Mouse (Mus musculus) brain, embryonic 14.5 days (tissue): ENCODE results near the gene Vwf. TPM values are rescaled to one million over a fixed set of nuclear protein-coding genes. Genes with fewer than 3 reads are reported as not detected.

Experiments used
- DNase-seq: peaks from one replicate; pipeline ENCODE4 v3.0.0-alpha.2; 2011; ENCODE audit warnings: low read depth
- CTCF ChIP-seq: fragments of 200-500 bp; IDR thresholded peaks from 2 replicates; pipeline ENCODE4 v1.5.1; 2012; ENCODE audit warnings: inconsistent platforms, mild to moderate bottlenecking, moderate library complexity, borderline replicate concordance; ENCODE audit not compliant: insufficient read depth, insufficient read length; ENCODE audit errors: extremely low read depth
- POLR2A ChIP-seq: fragments of 200-500 bp; IDR thresholded peaks from 2 replicates; pipeline ENCODE4 v1.6.1; 2012; ENCODE audit warnings: mild to moderate bottlenecking, inconsistent platforms, borderline replicate concordance; ENCODE audit not compliant: poor library complexity, insufficient read depth, insufficient read length, severe bottlenecking; ENCODE audit errors: extremely low read depth
- polyA plus RNA-seq: library from polyadenylated mRNA; depleted of rRNA; stranded (reverse); fragments of >200 nt; gene quantifications from 2 replicates; pipeline ENCODE4 v1.2.3, GENCODE M21; 2012

Vwf gene
- polyA plus RNA-seq, 1 experiment = 18.9 TPM

DNA sequence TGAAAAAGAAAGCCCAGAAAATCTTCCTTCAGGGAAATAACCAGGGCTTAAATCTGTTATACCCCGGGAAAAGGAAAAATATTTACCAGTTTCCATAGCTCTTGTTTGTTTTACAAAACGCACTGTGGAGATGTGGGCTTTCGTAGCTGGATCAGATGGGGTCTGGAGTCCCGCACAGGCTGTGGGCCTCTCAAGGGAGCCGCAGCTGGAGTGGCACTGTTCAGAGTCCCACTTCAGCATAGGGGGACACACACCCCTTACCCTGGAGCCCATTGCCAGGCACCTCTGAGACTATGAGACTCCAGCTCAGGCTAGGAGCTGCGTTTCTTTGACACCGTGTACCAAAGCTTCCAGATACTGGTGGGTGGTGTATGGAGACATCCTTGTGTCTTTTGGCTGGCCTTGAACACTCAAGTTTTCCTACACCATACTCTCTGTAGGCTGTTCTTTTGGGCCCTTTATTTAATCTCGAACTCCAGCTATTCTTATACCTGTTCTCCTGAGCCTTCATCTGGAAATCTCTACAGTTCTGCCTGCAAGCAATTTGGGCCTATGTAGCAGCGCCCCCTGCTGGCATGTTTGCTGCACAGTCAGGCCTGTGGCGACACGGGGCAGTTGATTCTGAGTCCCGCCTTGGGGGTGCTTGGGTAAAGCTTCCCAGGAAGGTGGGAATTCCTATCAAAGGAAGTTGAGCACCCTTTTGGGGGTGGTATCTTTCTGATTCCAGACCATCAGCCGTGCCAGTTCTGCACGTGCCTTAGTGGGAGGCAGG, 114.7 kb downstream of the Vwf start:
- peak; percentile 88 for TF ChIP-seq CTCF
- no peak for TF ChIP-seq POLR2A
- DNase-seq = peak; percentile 79

DNA sequence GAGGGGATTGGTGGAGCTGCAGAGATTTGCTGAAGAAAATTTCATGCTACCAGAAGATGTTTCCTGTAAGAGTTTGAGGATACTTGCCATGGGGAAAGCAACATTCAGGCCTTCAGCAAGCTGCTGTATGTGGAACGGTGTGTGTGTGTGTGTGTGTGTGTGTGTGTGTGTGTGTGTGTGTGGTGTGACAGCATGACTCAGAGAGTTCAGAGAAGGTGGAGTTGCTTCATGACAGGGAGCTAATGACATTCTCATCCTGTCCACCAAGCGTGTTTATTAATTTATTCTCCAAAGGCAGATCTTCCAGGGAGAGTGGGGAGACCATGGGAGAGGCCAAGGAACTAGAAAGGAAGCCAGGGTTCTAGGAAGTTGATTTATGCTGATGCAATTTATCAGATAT, 117.3 kb downstream of the Vwf start:
- TF ChIP-seq CTCF (no peak), POLR2A (no peak)
- no peak for DNase-seq

DNA sequence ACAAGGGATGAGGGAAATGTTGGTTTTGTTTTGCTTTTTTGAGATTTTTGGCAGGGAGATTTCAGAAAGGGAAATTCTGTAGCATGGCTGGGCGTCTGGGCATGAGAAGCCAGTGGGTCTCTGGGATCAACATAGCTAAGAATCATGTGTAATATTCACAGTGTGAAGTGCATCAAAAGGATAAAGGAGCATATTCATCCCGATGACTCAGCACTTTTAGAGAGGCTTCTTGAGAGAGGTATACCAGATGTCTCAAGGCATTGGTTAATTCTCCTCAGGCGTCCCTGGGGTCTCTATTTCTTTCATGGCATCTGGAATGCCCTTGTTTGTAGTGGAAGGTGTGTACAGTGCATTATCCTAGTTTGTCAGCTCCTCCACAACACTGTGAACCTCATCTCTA, 125.3 kb downstream of the Vwf start:
- no peak for DNase-seq
- TF ChIP-seq CTCF = no peak
- no peak for TF ChIP-seq POLR2A

DNA sequence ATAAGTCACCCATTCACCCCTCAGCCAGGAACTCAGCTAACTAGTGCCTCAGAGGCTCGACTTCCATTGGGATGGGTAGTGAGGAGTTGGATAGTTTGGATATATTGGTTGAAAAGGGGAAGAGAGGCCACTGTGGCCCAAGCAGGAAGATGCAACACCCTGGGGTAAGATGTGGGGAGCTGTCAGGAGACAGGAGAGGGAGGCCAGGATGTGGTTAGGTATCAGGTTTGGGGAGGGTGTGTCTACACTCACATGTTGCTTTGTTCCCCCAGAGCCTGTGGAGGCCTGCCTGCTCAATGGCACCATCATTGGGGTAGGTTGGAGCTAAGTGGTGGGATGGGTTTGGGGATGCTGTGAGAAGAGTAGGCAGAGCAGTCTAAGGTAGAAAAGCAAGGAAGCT, 131.9 kb downstream of the Vwf start:
- no peak for DNase-seq
- no peak for TF ChIP-seq POLR2A
- no peak for TF ChIP-seq CTCF

DNA sequence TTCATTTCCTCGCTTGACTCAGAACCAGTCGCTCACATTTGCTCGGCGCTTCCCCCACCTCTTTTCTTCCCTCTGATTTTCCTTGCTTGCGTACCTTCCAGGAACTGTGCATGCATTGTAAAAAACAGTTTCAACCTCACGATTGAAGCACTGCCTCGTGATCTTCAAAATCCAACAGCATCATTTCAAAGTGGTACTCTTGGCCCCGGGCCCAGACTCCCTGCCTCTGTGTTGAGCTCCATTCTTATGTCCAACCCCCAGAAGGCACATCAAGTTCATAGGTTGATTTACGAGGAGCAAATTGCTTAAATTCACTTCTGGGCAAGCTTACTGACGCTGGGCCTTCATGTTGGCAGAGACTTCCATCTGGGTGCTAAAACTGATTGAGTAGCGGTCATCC, 134.0 kb downstream of the Vwf start:
- DNase-seq = peak; percentile 13
- TF ChIP-seq POLR2A (no peak), CTCF (no peak)

DNA sequence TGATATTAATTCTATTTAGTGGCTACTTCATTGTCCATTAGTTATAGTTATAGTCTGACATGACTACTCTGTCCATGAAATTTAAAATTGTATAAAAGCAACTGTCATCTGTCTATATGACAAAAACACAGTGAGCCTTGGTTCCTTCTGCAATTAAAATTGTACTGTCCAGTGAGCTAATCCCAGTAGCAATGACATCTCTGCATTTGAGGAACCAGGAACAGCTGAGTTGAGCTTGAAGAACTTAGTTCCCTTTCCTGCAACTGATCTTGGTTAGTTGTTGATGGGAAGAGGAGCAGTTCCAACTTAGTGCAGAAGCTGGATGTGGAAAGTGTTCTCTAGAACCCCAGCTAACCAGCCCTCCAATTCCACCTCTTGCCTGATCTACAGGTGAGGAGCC, 138.8 kb downstream of the Vwf start:
- no peak for TF ChIP-seq POLR2A
- TF ChIP-seq CTCF = no peak
- DNase-seq = no peak

DNA sequence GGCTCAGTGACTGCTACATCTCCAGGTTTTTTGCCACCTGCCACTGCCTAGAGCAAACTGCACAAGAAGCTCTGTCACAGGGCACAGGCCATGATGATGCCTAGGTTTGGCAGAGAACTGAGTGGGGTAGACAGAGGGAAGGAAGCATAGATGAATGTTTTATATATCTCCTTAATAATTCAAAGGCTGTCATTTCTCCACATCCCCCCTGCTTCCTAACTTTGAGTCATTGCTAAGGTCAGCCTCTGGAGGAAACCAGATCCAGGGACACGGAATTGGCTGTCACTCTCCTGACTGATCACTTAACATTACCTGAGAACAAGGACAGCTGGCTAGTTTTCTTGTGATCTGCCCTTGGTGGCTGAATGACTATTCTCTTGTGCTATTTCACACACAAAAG, 141.4 kb downstream of the Vwf start:
- TF ChIP-seq CTCF = no peak
- no peak for TF ChIP-seq POLR2A

DNA sequence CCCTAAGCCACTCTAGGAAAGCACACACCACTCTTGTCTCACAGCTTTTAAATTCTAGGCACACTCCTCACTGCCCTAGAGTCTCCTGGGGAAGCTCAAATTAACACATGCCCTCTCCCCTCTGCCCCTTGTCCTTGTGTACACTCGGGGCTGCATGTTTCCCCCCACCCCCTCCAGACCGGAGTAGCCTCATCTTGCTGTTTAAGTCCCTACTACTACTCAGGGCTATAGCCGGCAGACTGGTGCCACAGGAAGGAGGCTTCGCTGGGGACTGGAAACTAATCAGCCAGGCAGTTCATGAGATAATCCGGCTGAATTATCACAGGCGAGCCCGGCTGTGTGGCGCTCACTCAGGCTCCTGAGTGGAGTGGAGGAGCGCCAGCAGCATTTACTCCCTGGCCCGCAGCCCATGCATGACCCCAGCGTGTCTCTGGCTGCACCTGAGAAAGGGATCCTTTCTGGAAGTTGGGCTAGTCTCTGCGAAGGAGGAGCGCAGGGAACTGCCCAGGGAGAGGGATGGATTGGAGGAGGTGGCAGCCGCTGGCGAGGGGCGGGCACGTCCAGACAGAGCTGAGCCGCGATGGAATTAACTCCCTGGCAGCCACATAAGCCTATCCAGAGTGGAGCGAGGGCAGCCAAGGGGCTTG, 143.6 kb downstream of the Vwf start, which contains the start of gene Ano2:
Gene Ano2 (plus strand): TSS at position 363 of the 647 bp plus-strand sequence.
- TF ChIP-seq POLR2A (no peak), CTCF (no peak)
- DNase-seq = peak; percentile 68

More for the DNA sequence above, 141.4 kb downstream of the Vwf start:
- DNase-seq = no peak

DNA sequence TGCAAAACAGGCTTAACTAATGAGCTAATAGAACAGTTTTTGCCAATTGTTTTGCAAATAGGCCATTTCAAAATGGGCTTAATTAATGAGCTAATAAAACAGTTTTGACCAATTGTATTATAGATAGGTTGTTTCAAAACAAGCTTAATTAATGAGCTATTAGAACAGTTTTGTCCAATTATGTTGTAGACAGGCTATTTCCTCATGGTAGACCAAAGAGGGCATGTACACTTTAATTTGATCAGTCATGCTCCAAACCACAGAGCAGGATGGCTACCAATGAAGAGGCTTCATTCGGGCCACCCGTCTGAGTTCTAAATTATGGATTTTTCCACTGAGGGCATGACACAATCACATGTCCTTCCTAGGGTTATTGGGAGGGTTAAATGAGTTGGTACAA, 154.6 kb downstream of the Vwf start:
- TF ChIP-seq POLR2A (no peak), CTCF (no peak)
- DNase-seq = no peak

DNA sequence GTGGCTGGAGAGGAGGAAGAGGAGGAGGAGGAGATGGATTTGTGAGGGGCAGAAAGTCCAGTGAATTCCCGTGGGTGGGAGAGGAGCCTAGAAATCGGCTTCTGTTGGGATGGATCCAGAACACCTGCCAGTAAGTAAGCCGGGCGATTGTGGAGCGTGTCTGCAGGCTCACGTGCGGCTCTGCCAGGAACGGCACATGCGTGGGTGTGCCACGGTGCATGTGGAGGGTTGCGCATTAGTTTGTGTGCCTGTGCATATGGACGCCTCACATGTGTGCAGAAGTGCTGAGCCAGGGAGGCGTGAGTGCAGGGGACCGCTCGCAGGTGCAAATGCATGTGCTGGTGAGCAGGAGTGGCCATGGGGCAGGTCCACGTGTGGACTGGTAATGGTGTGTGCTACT, 164.7 kb downstream of the Vwf start:
- TF ChIP-seq CTCF (no peak), POLR2A (no peak)
- no peak for DNase-seq

DNA sequence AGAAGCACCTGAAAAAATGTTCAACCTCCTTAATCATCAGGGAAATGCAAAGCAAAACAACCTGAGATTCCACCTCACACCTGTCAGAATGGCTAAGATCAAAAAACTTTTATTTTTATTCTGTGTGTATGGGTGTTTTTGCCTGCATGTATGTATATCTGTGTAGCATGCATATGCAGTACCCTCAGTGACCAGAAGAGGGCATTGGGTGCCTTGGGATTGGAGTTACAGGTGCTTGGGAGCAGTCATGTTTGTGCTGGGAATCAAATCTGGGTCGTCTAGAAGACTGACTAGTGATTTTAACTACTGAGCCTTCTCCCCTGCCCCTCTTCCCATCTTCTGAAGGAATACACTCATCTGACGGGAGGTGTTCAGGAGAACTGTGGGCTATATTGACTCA, 179.8 kb downstream of the Vwf start:
- no peak for DNase-seq
- TF ChIP-seq CTCF (peak; percentile 28; the same call in 1 of the 2 replicates), POLR2A (no peak)
